Mouse (Mus musculus): Measurements from ENCODE around the gene Tmc3. TPM values are rescaled to one million over a fixed set of nuclear protein-coding genes. Genes with fewer than 3 reads are reported as not detected.

Gene Tmc3
- polyA plus RNA-seq, 1 experiment = not detected

- 94% methylated on average over 5 of the region's 5 CpGs for WGBS
- TF ChIP-seq CTCF (IDR thresholded peaks at IDR 0.05; ENCODE audit: insufficient read depth, low read depth, low read length) (no peak), POLR2A (IDR thresholded peaks at IDR 0.05; ENCODE audit: insufficient read depth, low read depth, low read length) (no peak)
Observed at GRCm38 (mm10) chr7:83640581-83640980, 55.9 kb downstream of the Tmc3 start.

GRCm38 (mm10) chr7:83641163-83641562, 56.4 kb downstream of the Tmc3 start:
- 94% methylated on average over 2 of the region's 2 CpGs for WGBS
- Histone ChIP-seq H3K4me1 (ENCODE audit: control insufficient read depth, insufficient read depth, low read length) (no peaks in the 10 kb centered on the region), H3K4me3 (ENCODE audit: insufficient read depth, low read depth, low read length) (no peak overlapping the region), H3K27ac (ENCODE audit: insufficient read depth, low read depth, low read length) (no peak overlapping the region)
- no peak for TF ChIP-seq POLR2A (IDR thresholded peaks at IDR 0.05; ENCODE audit: insufficient read depth, low read depth, low read length)
- TF ChIP-seq CTCF (IDR thresholded peaks at IDR 0.05; ENCODE audit: insufficient read depth, low read depth, low read length) = no peak

More at GRCm38 (mm10) chr7:83640581-83640980, 55.9 kb downstream of the Tmc3 start:
- H3K4me1 ChIP-seq (ENCODE audit: control insufficient read depth, insufficient read depth, low read length) = no peaks in the 10 kb centered on the region
- no peak overlapping the region for H3K4me3 ChIP-seq (ENCODE audit: insufficient read depth, low read depth, low read length)
- H3K27ac ChIP-seq (ENCODE audit: insufficient read depth, low read depth, low read length) = no peak overlapping the region

- 0 out of 2 replicates have a peak, but pooled peaks cover 2% of the 10 kb centered on the region for H3K4me1 ChIP-seq (ENCODE audit: control insufficient read depth, insufficient read depth, low read length)
- TF ChIP-seq POLR2A (IDR thresholded peaks at IDR 0.05; ENCODE audit: insufficient read depth, low read depth, low read length) = no peak
- TF ChIP-seq CTCF (IDR thresholded peaks at IDR 0.05; ENCODE audit: insufficient read depth, low read depth, low read length) = no peak
- 94% methylated on average over 6 of the region's 6 CpGs for WGBS
- H3K27ac ChIP-seq (ENCODE audit: insufficient read depth, low read depth, low read length) = no peak overlapping the region
- H3K4me3 ChIP-seq (ENCODE audit: insufficient read depth, low read depth, low read length) = no peak overlapping the region
Observed at GRCm38 (mm10) chr7:83643581-83643980, 58.9 kb downstream of the Tmc3 start.

GRCm38 (mm10) chr7:83644761-83645160, 60.0 kb downstream of the Tmc3 start:
- Histone ChIP-seq H3K27ac (ENCODE audit: insufficient read depth, low read depth, low read length) (no peak overlapping the region), H3K4me1 (ENCODE audit: control insufficient read depth, insufficient read depth, low read length) (0 out of 2 replicates have a peak, but pooled peaks cover 3% of the 10 kb centered on the region), H3K4me3 (ENCODE audit: insufficient read depth, low read depth, low read length) (no peak overlapping the region)
- WGBS = 80% methylated on average over 2 of the region's 2 CpGs
- TF ChIP-seq POLR2A (IDR thresholded peaks at IDR 0.05; ENCODE audit: insufficient read depth, low read depth, low read length) = no peak
- no peak for TF ChIP-seq CTCF (IDR thresholded peaks at IDR 0.05; ENCODE audit: insufficient read depth, low read depth, low read length)

GRCm38 (mm10) chr7:83645476-83645875, 60.7 kb downstream of the Tmc3 start:
- H3K4me3 ChIP-seq (ENCODE audit: insufficient read depth, low read depth, low read length) = no peak overlapping the region
- 86% methylated on average over 5 of the region's 5 CpGs for WGBS
- TF ChIP-seq CTCF (IDR thresholded peaks at IDR 0.05; ENCODE audit: insufficient read depth, low read depth, low read length) (no peak), POLR2A (IDR thresholded peaks at IDR 0.05; ENCODE audit: insufficient read depth, low read depth, low read length) (no peak)
- H3K27ac ChIP-seq (ENCODE audit: insufficient read depth, low read depth, low read length) = no peak overlapping the region
- H3K4me1 ChIP-seq (ENCODE audit: control insufficient read depth, insufficient read depth, low read length) = 0 out of 2 replicates have a peak, but pooled peaks cover 3% of the 10 kb centered on the region

- H3K4me1 ChIP-seq (ENCODE audit: control insufficient read depth, insufficient read depth, low read length) = 0 out of 2 replicates have a peak, but pooled peaks cover 3% of the 10 kb centered on the region
- no peak overlapping the region for H3K4me3 ChIP-seq (ENCODE audit: insufficient read depth, low read depth, low read length)
- H3K27ac ChIP-seq (ENCODE audit: insufficient read depth, low read depth, low read length) = no peak overlapping the region
- 57% methylated on average over 7 of the region's 7 CpGs for WGBS
- TF ChIP-seq CTCF (IDR thresholded peaks at IDR 0.05; ENCODE audit: insufficient read depth, low read depth, low read length) = no peak
Observed at GRCm38 (mm10) chr7:83648807-83649206, 64.1 kb downstream of the Tmc3 start.

GRCm38 (mm10) chr7:83650638-83651037, 65.9 kb downstream of the Tmc3 start:
- Histone ChIP-seq H3K4me3 (ENCODE audit: insufficient read depth, low read depth, low read length) (no peak overlapping the region), H3K27ac (ENCODE audit: insufficient read depth, low read depth, low read length) (no peak overlapping the region), H3K4me1 (ENCODE audit: control insufficient read depth, insufficient read depth, low read length) (0 out of 2 replicates have a peak, but pooled peaks cover 3% of the 10 kb centered on the region)
- 94% methylated on average over 5 of the region's 5 CpGs for WGBS
- TF ChIP-seq POLR2A (IDR thresholded peaks at IDR 0.05; ENCODE audit: insufficient read depth, low read depth, low read length) (no peak), CTCF (IDR thresholded peaks at IDR 0.05; ENCODE audit: insufficient read depth, low read depth, low read length) (no peak)

GRCm38 (mm10) chr7:83652498-83652897, 67.8 kb downstream of the Tmc3 start:
- TF ChIP-seq POLR2A (IDR thresholded peaks at IDR 0.05; ENCODE audit: insufficient read depth, low read depth, low read length) = no peak
- TF ChIP-seq CTCF (IDR thresholded peaks at IDR 0.05; ENCODE audit: insufficient read depth, low read depth, low read length) = no peak
- Histone ChIP-seq H3K4me3 (ENCODE audit: insufficient read depth, low read depth, low read length) (no peak overlapping the region), H3K4me1 (ENCODE audit: control insufficient read depth, insufficient read depth, low read length) (0 out of 2 replicates have a peak, but pooled peaks cover 3% of the 10 kb centered on the region), H3K27ac (ENCODE audit: insufficient read depth, low read depth, low read length) (no peak overlapping the region)
- WGBS = 87% methylated on average over 5 of the region's 5 CpGs

- TF ChIP-seq POLR2A (IDR thresholded peaks at IDR 0.05; ENCODE audit: insufficient read depth, low read depth, low read length) (no peak), CTCF (IDR thresholded peaks at IDR 0.05; ENCODE audit: insufficient read depth, low read depth, low read length) (no peak)
- no peaks in the 10 kb centered on the region for H3K4me1 ChIP-seq (ENCODE audit: control insufficient read depth, insufficient read depth, low read length)
- no peak overlapping the region for H3K27ac ChIP-seq (ENCODE audit: insufficient read depth, low read depth, low read length)
- H3K4me3 ChIP-seq (ENCODE audit: insufficient read depth, low read depth, low read length) = no peak overlapping the region
- 93% methylated on average over 2 of the region's 2 CpGs for WGBS
Observed at GRCm38 (mm10) chr7:83653605-83654051, 68.9 kb downstream of the Tmc3 start.

GRCm38 (mm10) chr7:83654196-83654595, 69.5 kb downstream of the Tmc3 start:
- WGBS = 93% methylated on average over 2 of the region's 2 CpGs
- no peaks in the 10 kb centered on the region for H3K4me1 ChIP-seq (ENCODE audit: control insufficient read depth, insufficient read depth, low read length)
- TF ChIP-seq POLR2A (IDR thresholded peaks at IDR 0.05; ENCODE audit: insufficient read depth, low read depth, low read length) (no peak), CTCF (IDR thresholded peaks at IDR 0.05; ENCODE audit: insufficient read depth, low read depth, low read length) (no peak)
- H3K4me3 ChIP-seq (ENCODE audit: insufficient read depth, low read depth, low read length) = no peak overlapping the region
- no peak overlapping the region for H3K27ac ChIP-seq (ENCODE audit: insufficient read depth, low read depth, low read length)

Measured in olfactory bulb, adult 2 months (tissue).